26 mouse cellular contexts compared by ENCODE assay signal in genomic region chr7:112369977-112370376, GRCm38 (mm10). TPM values are rescaled to one million over a fixed set of nuclear protein-coding genes. Genes with fewer than 3 reads are reported as not detected.
"Had no signal": no experiment of that assay in that cellular context is flagged by ENCODE, and none has a peak within 500 bp of the region (broad histone marks: within the 10 kb centered on the region; RNA-seq: fewer than 3 reads in every experiment).

No protein-coding gene starts in this region.

- H3K9ac ChIP-seq: liver, embryonic 13.5 days; liver, embryonic 15.5 days; liver, postnatal 0 days; lung, embryonic 15.5 days; midbrain, embryonic 12.5 days; neural tube, embryonic 13.5 days; neural tube, embryonic 15.5 days had no signal

- H3K4me2 ChIP-seq: liver, embryonic 13.5 days; liver, embryonic 15.5 days; lung, embryonic 15.5 days; midbrain, embryonic 12.5 days; neural tube, embryonic 13.5 days; neural tube, embryonic 15.5 days had no signal

- ATAC-seq: liver, postnatal 0 days; lung, postnatal 0 days; midbrain, embryonic 16.5 days had no signal

- DNase-seq: liver, embryonic 13.5 days; liver, postnatal 0 days; lung, adult 2 months; lung, postnatal 14 days; lung, postnatal 36 days; midbrain, embryonic 14.5 days; retina, postnatal 1 day; right cerebral cortex, adult 18-20 months; right cerebral cortex, postnatal 25 days; right cerebral cortex, postnatal 4 days; spleen, adult 18-20 months; thymus, adult 18-20 months; thymus, postnatal 14 days; thymus, postnatal 36 days had no signal

- H3K4me3 ChIP-seq: liver, embryonic 13.5 days; liver, embryonic 15.5 days; lung, embryonic 15.5 days; midbrain, embryonic 10.5 days; midbrain, embryonic 12.5 days; myocyte; neural tube, embryonic 13.5 days; neural tube, embryonic 15.5 days had no signal

- H3K4me1 ChIP-seq: liver, embryonic 13.5 days; midbrain, embryonic 10.5 days; midbrain, embryonic 12.5 days; neural tube, embryonic 13.5 days; neural tube, embryonic 15.5 days had no signal

- H3K27ac ChIP-seq: liver, embryonic 13.5 days; liver, embryonic 15.5 days; lung, embryonic 15.5 days; macrophage; midbrain, embryonic 10.5 days; midbrain, embryonic 12.5 days; neural tube, embryonic 13.5 days; neural tube, embryonic 15.5 days had no signal

- H3K9me3 ChIP-seq: liver, embryonic 13.5 days; liver, embryonic 15.5 days; lung, embryonic 15.5 days; midbrain, embryonic 10.5 days; midbrain, embryonic 12.5 days; neural tube, embryonic 13.5 days; neural tube, embryonic 15.5 days had no signal

- H3K36me3 ChIP-seq: liver, embryonic 13.5 days; liver, embryonic 15.5 days; lung, embryonic 15.5 days; midbrain, embryonic 10.5 days; midbrain, embryonic 12.5 days; neural tube, embryonic 13.5 days; neural tube, embryonic 15.5 days had no signal

- H3K27me3 ChIP-seq: liver, embryonic 13.5 days; liver, embryonic 15.5 days; lung, embryonic 15.5 days; midbrain, embryonic 12.5 days; neural tube, embryonic 13.5 days; neural tube, embryonic 15.5 days had no signal

RNA-seq across cellular contexts. Expression of gene Parva, which starts 57.3 kb away (rescaled TPM):
- total RNA-seq: megakaryocyte, adult 5-6 weeks; megakaryocyte-erythroid progenitor cell, adult 5-6 weeks had no signal
